Mouse (Mus musculus): ENCODE data around the gene Cda.

Gene Cda

DNA sequence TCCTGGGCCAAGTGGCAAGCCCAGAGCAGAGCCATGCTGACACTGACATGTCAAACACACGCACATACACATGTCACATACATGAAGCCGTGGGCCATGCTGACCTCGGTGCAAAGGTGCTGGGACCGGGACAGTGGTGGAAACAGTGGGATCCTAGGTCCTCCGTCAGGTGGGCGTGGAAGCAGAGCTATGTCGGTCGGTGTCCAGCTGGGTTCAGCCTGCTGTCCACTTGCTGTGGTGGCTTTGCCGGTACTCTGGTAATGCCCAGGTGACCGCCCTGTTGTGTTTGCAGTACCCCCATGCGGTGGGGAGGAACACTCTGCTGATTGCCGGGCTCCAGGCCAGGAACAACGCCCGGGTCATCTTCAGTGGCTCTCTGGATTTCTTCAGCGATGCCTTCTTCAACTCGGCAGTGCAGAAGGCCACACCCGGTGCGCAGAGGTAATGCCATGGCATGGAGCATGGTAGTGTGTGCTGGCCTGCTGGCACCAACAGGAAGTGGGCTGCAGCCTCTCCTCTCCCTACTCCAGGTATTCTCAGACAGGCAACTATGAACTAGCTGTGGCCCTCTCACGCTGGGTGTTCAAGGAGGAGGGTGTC lies 57.4 kb downstream of the Cda start:
- no peak for DNase-seq (ENCODE audit: low read depth, low spot score)

DNA sequence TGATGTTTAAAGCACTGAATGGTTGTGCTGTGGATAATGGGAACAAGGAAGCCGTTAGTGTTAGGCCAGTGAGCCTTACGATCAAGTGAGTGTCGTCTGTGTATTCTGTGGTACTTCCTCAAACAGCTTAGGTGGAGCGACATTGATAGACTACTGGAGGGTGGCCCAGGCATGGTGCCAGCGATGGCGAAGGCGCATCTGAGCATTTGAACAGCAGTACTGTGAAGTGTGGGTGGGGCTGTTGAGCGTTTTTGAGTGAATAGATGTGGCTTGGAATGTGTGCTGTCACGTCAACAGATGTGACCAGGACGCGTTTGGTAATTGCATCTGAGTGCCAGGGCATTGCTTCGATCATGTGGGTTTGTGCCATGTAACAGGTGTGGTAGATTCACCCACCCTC lies 60.1 kb downstream of the Cda start:
- DNase-seq (ENCODE audit: low read depth, low spot score) = no peak

DNA sequence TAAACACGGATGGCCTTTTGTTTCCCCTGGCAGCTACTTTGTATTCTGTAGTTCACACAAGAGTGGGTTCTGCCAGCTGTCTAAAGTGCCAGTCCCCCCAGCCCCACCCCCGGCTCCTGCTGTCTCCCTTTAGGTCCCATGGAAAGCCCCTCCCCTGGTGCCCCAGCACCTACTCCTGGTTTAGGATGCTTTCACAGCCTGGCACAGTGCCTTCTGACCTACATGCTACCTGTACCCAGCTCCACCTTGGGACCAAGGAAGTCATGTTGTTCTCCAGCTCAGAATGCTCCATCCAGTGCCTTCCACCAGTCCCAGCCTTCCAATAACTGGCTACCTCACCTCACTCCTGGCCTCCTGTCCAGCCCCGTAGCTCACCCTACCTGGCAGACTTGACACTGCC lies 60.8 kb downstream of the Cda start:
- no peak for DNase-seq (ENCODE audit: low read depth, low spot score)

DNA sequence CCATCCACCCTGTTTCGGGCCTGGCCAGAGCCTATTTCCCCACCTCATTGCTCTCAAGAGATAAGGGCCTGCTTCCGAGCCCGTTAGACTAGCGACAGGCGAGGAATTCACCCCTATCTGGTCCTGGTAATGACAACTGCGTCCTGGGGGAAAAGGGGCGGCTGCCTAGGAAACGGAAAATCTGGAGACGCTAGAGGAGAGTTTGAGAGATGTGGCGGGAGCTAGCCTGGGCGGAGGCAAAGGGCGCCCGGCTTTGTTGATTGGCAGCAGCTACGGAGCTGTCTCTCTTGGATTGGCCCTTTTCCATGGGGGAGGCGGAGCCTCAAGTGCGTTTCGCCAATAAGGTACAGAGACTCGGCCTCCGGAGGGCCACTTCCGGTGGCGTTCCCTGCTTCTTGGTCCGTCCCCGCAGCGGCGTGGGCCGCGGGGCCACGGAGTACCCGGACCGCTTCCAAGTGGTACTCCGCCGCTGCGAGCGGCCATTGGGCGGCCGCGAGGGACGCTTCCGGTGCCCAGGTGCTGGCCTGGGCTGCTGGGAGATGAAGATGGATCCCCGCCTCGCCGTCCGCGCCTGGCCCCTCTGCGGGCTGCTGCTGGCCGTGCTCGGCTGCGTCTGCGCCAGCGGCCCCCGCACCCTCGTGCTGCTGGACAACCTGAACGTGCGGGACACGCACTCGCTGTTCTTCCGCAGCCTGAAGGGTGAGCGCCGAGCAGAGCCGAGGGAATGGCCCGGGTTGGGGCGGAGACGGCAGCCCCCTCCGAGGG lies 63.3 kb downstream of the Cda start, which contains the start of gene Ddost:
Gene Ddost (plus strand): TSS at position 391 of the 765 bp plus-strand sequence.
- DNase-seq (ENCODE audit: low read depth, low spot score) = peak; percentile 99

DNA sequence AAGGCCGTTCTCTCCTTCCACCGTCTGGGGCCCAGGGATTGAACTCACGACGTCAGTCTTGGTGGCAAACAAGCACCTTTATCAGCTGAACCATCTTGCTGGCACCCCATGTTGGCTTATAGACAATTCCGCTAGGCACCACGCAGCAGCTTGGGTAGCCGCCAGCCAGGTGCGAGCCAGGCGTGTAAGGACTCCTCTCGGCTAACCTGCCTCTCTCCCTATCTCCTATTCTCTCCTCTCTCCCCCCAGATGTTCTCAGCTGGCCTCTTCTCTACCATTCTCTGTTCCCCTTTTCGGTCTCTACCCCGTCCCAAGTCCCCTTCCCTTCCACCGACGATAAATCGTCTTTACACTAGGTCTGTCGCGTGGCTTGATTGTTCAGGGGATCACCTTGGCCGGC lies 64.0 kb downstream of the Cda start:
- no peak for DNase-seq (ENCODE audit: low read depth, low spot score)

DNA sequence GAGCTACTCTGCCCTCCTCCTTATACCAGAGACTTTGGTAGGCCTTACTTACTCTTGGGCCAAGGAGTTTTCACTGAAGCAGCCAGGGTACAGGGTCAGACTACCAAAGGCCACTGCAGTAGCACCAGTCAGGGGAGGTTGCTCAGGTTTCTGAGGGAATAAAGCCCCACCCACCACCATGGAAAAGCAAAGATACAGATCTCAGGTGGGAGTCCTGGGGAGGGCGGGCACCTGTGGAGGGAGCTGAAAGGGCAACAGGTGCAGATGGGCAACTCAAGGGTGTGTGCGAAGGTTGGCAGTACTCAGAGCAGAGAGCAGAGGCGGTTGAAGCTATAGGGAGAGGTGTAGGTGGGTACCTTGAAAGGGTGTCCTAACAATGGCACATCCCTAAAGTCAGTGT lies 64.8 kb downstream of the Cda start:
- no peak for DNase-seq (ENCODE audit: low read depth, low spot score)

DNA sequence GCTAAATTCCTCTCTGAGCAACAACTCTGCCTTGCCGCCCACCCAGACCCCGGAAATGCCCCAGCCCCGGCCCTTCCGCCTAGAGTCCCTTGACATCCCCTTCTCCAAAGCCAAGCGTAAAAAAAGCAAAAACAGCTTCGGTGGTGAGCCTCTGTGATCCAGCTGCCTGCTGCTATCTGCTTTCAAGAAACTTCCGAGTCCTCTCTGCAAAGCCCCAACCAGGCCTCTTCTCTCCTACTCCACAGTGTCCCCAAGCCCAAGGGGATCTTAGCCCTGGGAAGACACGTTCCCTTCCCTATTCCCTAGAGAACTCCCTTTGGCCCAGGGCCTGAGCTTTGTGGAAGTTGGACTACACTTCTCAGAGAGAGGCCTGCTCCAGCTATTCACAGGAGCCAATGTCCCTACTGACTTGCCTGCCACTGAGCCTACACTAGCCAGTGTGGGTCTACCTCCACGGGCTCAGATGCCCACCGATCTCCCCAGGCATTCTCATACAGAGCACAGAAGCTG lies 66.5 kb downstream of the Cda start:
- no peak for DNase-seq (ENCODE audit: low read depth, low spot score)

DNA sequence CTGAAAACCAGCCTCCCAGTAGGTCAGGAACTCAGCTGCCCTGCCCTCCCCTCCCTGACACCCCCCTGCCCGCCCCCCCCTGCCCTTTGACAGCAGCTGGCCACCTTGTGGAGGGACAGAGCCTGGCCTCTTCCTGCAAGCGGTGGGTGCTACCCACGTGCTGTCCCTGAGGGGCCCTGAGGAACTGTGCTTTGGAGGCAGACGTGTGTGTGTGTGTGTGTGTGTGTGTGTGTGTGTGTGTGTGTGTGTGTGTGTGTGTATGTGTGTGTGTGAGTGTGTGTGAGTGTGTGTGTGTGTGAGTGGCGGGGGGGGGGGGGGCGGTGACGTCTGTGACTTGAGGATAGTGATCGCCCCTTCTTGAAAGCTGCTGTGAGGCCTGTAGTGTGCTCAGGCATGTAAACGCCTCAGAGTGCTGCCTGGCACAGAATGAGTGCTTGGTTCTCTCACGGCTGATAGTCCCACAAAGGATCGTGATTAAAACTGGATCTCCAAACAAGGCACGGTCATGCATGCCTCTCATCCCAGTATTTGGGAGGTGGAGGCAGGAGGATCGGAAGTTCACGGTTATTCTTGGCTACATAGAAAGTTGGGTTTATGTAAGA lies 73.7 kb downstream of the Cda start:
- DNase-seq (ENCODE audit: low read depth, low spot score) = no peak

DNA sequence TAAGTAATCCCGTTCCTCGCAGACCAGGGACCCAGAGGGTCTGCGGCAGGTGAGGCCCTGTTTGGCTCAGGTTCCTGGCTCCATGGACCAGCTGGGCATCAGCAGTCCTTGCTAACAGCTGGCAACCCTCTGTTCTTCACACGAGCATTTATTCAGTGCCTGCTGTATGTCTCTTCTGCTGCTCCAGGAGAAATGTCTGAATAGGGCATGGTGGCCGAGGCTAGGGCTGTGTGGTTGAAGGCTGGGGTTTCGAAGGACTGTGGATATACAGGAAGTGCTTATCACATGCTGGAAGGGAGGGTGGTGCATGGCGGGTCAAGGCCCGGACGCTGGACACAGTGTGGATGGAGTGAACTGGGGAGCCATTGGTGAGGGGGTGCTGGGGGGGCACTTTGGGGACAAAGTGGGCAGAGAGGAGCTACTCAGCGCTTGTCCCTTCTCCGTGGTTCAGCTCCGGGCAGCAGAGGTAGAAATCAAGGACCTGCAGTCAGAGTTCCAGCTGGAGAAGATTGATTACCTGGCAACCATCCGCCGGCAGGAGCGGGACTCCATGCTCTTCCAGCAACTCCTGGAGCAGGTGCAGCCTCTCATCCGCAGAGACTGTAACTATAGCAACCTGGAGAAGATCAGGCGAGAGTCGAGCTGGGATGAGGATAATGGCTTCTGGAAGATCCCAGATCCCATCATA lies 74.4 kb downstream of the Cda start:
- no peak for DNase-seq (ENCODE audit: low read depth, low spot score)

DNA sequence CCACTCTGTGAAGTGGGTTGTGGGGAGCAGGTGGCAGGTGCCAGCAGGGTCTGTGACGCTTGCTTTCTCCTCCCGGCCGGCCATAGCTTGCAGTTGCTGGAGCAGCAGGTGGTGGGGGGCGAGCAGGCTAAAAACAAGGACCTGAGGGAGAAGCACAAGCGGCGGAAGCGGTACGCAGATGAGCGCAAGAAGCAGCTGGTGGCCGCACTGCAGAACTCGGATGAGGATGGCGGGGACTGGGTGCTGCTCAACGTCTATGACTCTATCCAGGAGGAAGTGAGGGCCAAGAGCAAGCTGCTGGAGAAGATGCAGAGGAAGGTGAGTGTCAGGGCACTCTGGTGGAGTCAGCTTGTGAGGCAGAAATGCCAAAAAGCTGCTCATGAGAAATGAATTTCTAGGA lies 75.8 kb downstream of the Cda start:
- DNase-seq (ENCODE audit: low read depth, low spot score) = no peak

DNA sequence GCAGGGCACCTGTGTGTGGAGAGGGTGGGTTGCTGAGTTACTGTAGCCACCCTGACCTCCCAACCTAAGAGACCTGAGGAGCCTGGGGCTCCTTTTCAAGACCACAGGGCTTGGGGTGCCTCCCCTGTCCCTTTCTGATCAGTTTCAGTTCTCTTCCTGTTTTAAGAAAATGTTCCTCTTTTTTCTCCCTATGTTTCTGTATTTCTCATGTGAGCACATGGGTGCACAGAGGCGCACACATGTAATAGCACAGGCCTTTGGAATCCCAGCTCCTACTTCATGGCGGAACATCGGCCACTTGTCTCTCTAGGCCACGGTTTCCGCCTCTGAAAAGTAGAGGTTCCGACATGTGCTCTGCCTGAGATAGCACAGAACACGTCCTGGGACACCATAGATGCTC lies 79.1 kb downstream of the Cda start:
- DNase-seq (ENCODE audit: low read depth, low spot score) = no peak

Data from ES-CJ7 (cell line).